In the genomic region with DNA sequence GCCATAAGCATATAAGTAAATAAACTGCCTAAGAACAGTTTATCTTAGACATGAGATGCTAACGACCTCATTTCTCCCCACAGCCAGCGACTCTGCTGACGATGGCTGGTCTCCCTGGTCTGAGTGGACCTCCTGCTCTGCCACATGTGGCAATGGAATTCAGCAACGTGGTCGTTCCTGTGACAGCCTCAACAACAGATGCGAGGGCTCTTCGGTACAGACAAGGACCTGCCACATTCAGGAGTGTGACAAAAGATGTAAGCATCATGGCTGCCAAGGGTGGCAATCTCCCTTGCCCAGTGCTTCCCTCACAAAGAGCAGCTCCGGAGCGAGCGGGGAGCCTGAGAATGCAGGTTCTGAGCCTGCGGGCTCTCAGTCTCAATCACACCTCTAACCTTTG, we compare ENCODE assay signal across 26 mouse cellular contexts. TPM values are rescaled to one million over a fixed set of nuclear protein-coding genes. Genes with fewer than 3 reads are reported as not detected.
A peak's percentile ranks its signal among the peaks of the same experiment; 100 is the strongest.
DNase-seq lines count a peak whose midpoint lies in the region; ATAC-seq and TF ChIP-seq lines count a peak whose summit lies in the region.
"Had no signal": no experiment of that assay in that cellular context is flagged by ENCODE, and none has a peak within 500 bp of the region (broad histone marks: within the 10 kb centered on the region; RNA-seq: fewer than 3 reads in every experiment).

No protein-coding gene starts in this region.

- H3K9ac ChIP-seq in lung, embryonic 14.5 days = no peak overlapping the region
- H3K9ac ChIP-seq in liver, embryonic 11.5 days (ENCODE audit: low read depth, low read length) = no peak overlapping the region
- H3K9ac ChIP-seq: embryonic facial prominence, embryonic 12.5 days; embryonic facial prominence, embryonic 15.5 days; forebrain, embryonic 13.5 days; forebrain, postnatal 0 days; heart, embryonic 13.5 days; hindbrain, embryonic 14.5 days had no signal

- peak; percentile 93 for TF ChIP-seq POLR2A in embryonic fibroblast, embryonic 13.5 days (IDR thresholded peaks at IDR 0.05; ENCODE audit: low read depth, low read length)

- ATAC-seq in lung, embryonic 14.5 days (ENCODE audit: insufficient read depth) = no peak
- ATAC-seq in megakaryocyte, adult 5-6 weeks (ENCODE audit: poor library complexity, severe bottlenecking) = no peak
- no peak for ATAC-seq in liver, embryonic 11.5 days (replicated peaks; ENCODE audit: low FRiP score)
- ATAC-seq: activated CD4-positive, CD25-positive, alpha-beta regulatory T cell, adult 4 months; forebrain, embryonic 13.5 days; forebrain, postnatal 0 days; hindbrain, postnatal 0 days; inflammation-experienced regulatory T-cells, adult 6 months had no signal

- no peaks in the 10 kb centered on the region for H3K27me3 ChIP-seq in lung, embryonic 14.5 days (ENCODE audit: insufficient read depth, low read length)
- no peaks in the 10 kb centered on the region for H3K27me3 ChIP-seq in megakaryocyte, embryonic 14.5 days (replicated peaks)
- H3K27me3 ChIP-seq in liver, embryonic 11.5 days (replicated peaks; ENCODE audit: control insufficient read depth, insufficient read depth, low read length) = peaks cover 7% of the 10 kb centered on the region
- H3K27me3 ChIP-seq: embryonic facial prominence, embryonic 15.5 days had no signal

- WGBS in lung, embryonic 14.5 days = 43% methylated on average over 11 of the region's 11 CpGs
- 71% methylated on average over 11 of the region's 11 CpGs for WGBS in liver, embryonic 11.5 days

- H3K4me1 ChIP-seq in lung, embryonic 14.5 days (ENCODE audit: insufficient read depth) = 0 out of 2 replicates have a peak, but pooled peaks cover 3% of the 10 kb centered on the region
- H3K4me1 ChIP-seq in megakaryocyte, embryonic 14.5 days = peaks cover 74% of the 10 kb centered on the region
- H3K4me1 ChIP-seq in embryonic fibroblast, embryonic 13.5 days (ENCODE audit: control insufficient read depth, insufficient read depth, low read length) = no peaks in the 10 kb centered on the region
- H3K4me1 ChIP-seq in liver, embryonic 11.5 days (replicated peaks; ENCODE audit: control insufficient read depth, insufficient read depth, low read length) = no peaks in the 10 kb centered on the region

- H3K4me3 ChIP-seq in lung, embryonic 14.5 days (ENCODE audit: low read depth, low read length) = no peak overlapping the region
- H3K4me3 ChIP-seq in megakaryocyte, embryonic 14.5 days (replicated peaks) = peak overlapping the region; percentile 78
- H3K4me3 ChIP-seq in embryonic fibroblast, embryonic 13.5 days (ENCODE audit: insufficient read depth, low read length) = peak overlapping the region; percentile 3
- no peak overlapping the region for H3K4me3 ChIP-seq in liver, embryonic 11.5 days (ENCODE audit: low read depth, low read length)
- H3K4me3 ChIP-seq: embryonic facial prominence, embryonic 12.5 days; embryonic facial prominence, embryonic 15.5 days; erythroblast, embryonic 14.5 days; forebrain, embryonic 13.5 days; gastrocnemius, adult 2 months; heart, embryonic 13.5 days had no signal

- TF ChIP-seq CTCF in lung, embryonic 14.5 days (IDR thresholded peaks at IDR 0.05; ENCODE audit: low read depth) = no peak
- TF ChIP-seq CTCF in embryonic fibroblast, embryonic 13.5 days (IDR thresholded peaks at IDR 0.05; ENCODE audit: borderline replicate concordance, insufficient read depth, low read length) = no peak

- H3K36me3 ChIP-seq in lung, embryonic 14.5 days (ENCODE audit: insufficient read depth) = peaks cover 96% of the 10 kb centered on the region
- peaks cover 100% of the 10 kb centered on the region for H3K36me3 ChIP-seq in megakaryocyte, embryonic 14.5 days (replicated peaks; ENCODE audit: low read length)
- H3K36me3 ChIP-seq in liver, embryonic 11.5 days (ENCODE audit: control insufficient read depth, insufficient read depth, low read length) = no peaks in the 10 kb centered on the region

- H3K27ac ChIP-seq in lung, embryonic 14.5 days (ENCODE audit: low read depth) = no peak overlapping the region
- no peak overlapping the region for H3K27ac ChIP-seq in embryonic fibroblast, embryonic 13.5 days (ENCODE audit: insufficient read depth, low read length)
- H3K27ac ChIP-seq in liver, embryonic 11.5 days (ENCODE audit: low read depth, low read length) = no peak overlapping the region
- H3K27ac ChIP-seq: embryonic facial prominence, embryonic 12.5 days; embryonic facial prominence, embryonic 15.5 days; forebrain, embryonic 13.5 days; gastrocnemius, adult 2 months; heart, embryonic 13.5 days; hindbrain, embryonic 14.5 days; hindbrain, postnatal 0 days had no signal

- peak overlapping the region; percentile 4; the same call in 1 of the 2 replicates for H3K4me2 ChIP-seq in lung, embryonic 14.5 days
- no peak overlapping the region for H3K4me2 ChIP-seq in liver, embryonic 11.5 days
- H3K4me2 ChIP-seq: embryonic facial prominence, embryonic 12.5 days; embryonic facial prominence, embryonic 15.5 days; forebrain, embryonic 13.5 days; heart, embryonic 13.5 days; hindbrain, embryonic 14.5 days had no signal

- DNase-seq in lung, embryonic 14.5 days = no peak
- DNase-seq in lung, adult 18-20 months = no peak
- DNase-seq in liver, embryonic 11.5 days (ENCODE audit: low spot score) = no peak
- DNase-seq: adrenal gland, adult 8-10 months; adrenal gland, postnatal 25 days; cerebellum, adult 18-20 months; cerebellum, adult 9-10 months; cerebellum, postnatal 25 days; forebrain, postnatal 0 days; gastrocnemius, adult 2 months; gastrocnemius, postnatal 14 days; heart, adult 18-20 months; heart, postnatal 14 days; heart, postnatal 4 days had no signal

- no peaks in the 10 kb centered on the region for H3K9me3 ChIP-seq in lung, embryonic 14.5 days (ENCODE audit: low read depth, low read length)
- no peaks in the 10 kb centered on the region for H3K9me3 ChIP-seq in megakaryocyte, embryonic 14.5 days
- H3K9me3 ChIP-seq in liver, embryonic 11.5 days (ENCODE audit: control insufficient read depth, low read length) = no peaks in the 10 kb centered on the region
- H3K9me3 ChIP-seq: embryonic facial prominence, embryonic 12.5 days; embryonic facial prominence, embryonic 15.5 days; forebrain, embryonic 13.5 days; heart, embryonic 13.5 days had no signal

RNA-seq across cellular contexts. Expression of a gene that starts 5.7 kb away (rescaled TPM):
- polyA plus RNA-seq in lung, embryonic 14.5 days (2014; fragmentation: Nextera tagmentation; extraction: Ambion mirVana) = 248 and 287 TPM in 2 replicates
- polyA plus RNA-seq in megakaryocyte, embryonic 14.5 days (2012; ENCODE audit: insufficient read depth, low replicate concordance) = 258 and 405 TPM in 2 replicates
- 27.3 and 28.8 TPM in 2 replicates for total RNA-seq in megakaryocyte, adult 5-6 weeks (2015)
- 32.7 and 37.6 TPM in 2 replicates for total RNA-seq in megakaryocyte, adult 5-6 weeks (2017)
- 2,892 and 6,250 TPM in 2 replicates for polyA plus RNA-seq in embryonic fibroblast, embryonic 13.5 days (2011; ENCODE audit: insufficient read length, low read depth, missing spikeins)
- 85.5 and 95.4 TPM in 2 replicates for polyA plus RNA-seq in liver, embryonic 11.5 days (2014; fragmentation: Nextera tagmentation; extraction: Ambion mirVana)
- polyA plus RNA-seq: activated CD4-positive, CD25-positive, alpha-beta regulatory T cell, adult 4 months had no signal

Comparison
In these comparisons a context has a peak if more than half of its experiments do, and no peak if none do; other contexts are left out.
1. H3K4me3 ChIP-seq: peak in megakaryocyte, embryonic 14.5 days (single experiment) and embryonic fibroblast, embryonic 13.5 days (single experiment); none in lung, embryonic 14.5 days (single experiment) and liver, embryonic 11.5 days (single experiment).